Mouse (Mus musculus) small intestine, adult 2 months (tissue): ENCODE measurements around the gene Kctd3. TPM values are rescaled to one million over a fixed set of nuclear protein-coding genes. Genes with fewer than 3 reads are reported as not detected.

Experiments used
- H3K27ac ChIP-seq: fragments of 200-500 bp; 2 replicates; pipeline ENCODE4 v1.5.1; 2012; ENCODE audit warnings: low read depth, low read length, control low read depth, inconsistent platforms; ENCODE audit not compliant: insufficient read depth
- H3K27me3 ChIP-seq: fragments of 200-500 bp; 2 replicates; pipeline ENCODE4 v1.6.1; 2012; ENCODE audit warnings: mild to moderate bottlenecking, moderate library complexity, low read length, inconsistent platforms; ENCODE audit not compliant: control insufficient read depth, insufficient read depth
- H3K36me3 ChIP-seq: fragments of 200-500 bp; 2 replicates; pipeline ENCODE4 v1.6.1; 2012; ENCODE audit warnings: mild to moderate bottlenecking, low read length, control low read depth, inconsistent platforms; ENCODE audit not compliant: control insufficient read depth, insufficient read depth
- H3K4me1 ChIP-seq: fragments of 200-500 bp; 2 replicates; pipeline ENCODE4 v1.6.1; 2012; ENCODE audit warnings: low read length, inconsistent platforms, mixed read lengths; ENCODE audit not compliant: control insufficient read depth, insufficient read depth, insufficient read length
- H3K4me3 ChIP-seq: fragments of 200-500 bp; 2 replicates; pipeline ENCODE4 v1.5.1; 2012; ENCODE audit warnings: low read depth, mild to moderate bottlenecking, control low read depth, inconsistent platforms, low read length, moderate library complexity
- CTCF ChIP-seq: fragments of 200-500 bp; IDR thresholded peaks from 2 replicates; pipeline ENCODE4 v1.5.1; 2012; ENCODE audit warnings: low read depth, mild to moderate bottlenecking, control low read depth, inconsistent platforms, low read length, moderate library complexity, mixed read lengths; ENCODE audit not compliant: insufficient replicate concordance, insufficient read length; ENCODE audit errors: extremely low read depth
- POLR2A ChIP-seq: fragments of 200-500 bp; IDR thresholded peaks from 2 replicates; pipeline ENCODE4 v1.6.1; 2012; ENCODE audit warnings: low read depth, mild to moderate bottlenecking, control low read depth, inconsistent platforms, low read length, moderate library complexity
- WGBS: fragments of 180-500 bp; shearing (Covaris S2); methylation state at CpG from one replicate; pipeline ENCODE4 v1.1.7; 2018; 5-methylcytosine and 5-hydroxymethylcytosine counted together
- polyA plus RNA-seq: library from polyadenylated mRNA; depleted of rRNA; stranded (reverse); fragments of >200 nt; gene quantifications from 2 replicates; pipeline ENCODE4 v1.2.3, GENCODE M21; 2012

The Kctd3 gene
- polyA plus RNA-seq, 1 experiment, result 30.6 TPM

- H3K27me3 ChIP-seq, result no peaks in the 10 kb centered on the region
- no peak overlapping the region for H3K4me3 ChIP-seq
- WGBS, result 23% methylated on average over 4 of the region's 4 CpGs
- H3K36me3 ChIP-seq, result peaks cover 58% of the 10 kb centered on the region
- TF ChIP-seq CTCF (peak; percentile 38; the same call in 1 of the 2 replicates), POLR2A (no peak)
- H3K27ac ChIP-seq, result no peak overlapping the region
- H3K4me1 ChIP-seq, result no peaks in the 10 kb centered on the region
Measured at GRCm38 (mm10) chr1:188993218-188993617, 14.4 kb downstream of the Kctd3 start.

- Histone ChIP-seq H3K4me1 (no peaks in the 10 kb centered on the region), H3K27me3 (no peaks in the 10 kb centered on the region), H3K36me3 (peaks cover 53% of the 10 kb centered on the region), H3K27ac (no peak overlapping the region), H3K4me3 (no peak overlapping the region)
- TF ChIP-seq CTCF (peak; percentile 78; the same call in 1 of the 2 replicates), POLR2A (no peak)
- WGBS, result 18% methylated on average over 3 of the region's 3 CpGs
Measured at GRCm38 (mm10) chr1:188980050-188980449, 27.6 kb downstream of the Kctd3 start.

DNA sequence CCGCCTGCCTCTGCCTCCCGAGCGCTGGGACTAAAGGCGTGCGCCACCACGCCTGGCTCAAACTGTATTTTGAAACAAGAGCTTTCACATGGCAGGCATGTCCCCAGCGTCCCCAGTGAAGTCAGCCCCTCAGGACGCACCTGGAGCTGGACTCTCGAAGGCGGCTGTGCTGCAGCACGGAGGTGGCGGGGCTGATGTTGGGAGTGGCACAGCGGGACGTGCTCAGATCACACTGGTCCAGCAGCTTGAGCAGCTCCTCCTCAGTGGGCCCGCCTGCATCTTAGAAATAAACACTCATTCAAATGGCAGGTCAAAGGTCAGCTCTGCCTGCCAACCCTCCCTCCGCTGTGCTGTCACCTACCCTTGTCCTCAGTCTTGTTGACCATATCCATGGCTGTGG, 33.7 kb downstream of the Kctd3 start:
- Histone ChIP-seq H3K27me3 (no peaks in the 10 kb centered on the region), H3K4me3 (no peak overlapping the region), H3K27ac (no peak overlapping the region), H3K36me3 (peaks cover 71% of the 10 kb centered on the region), H3K4me1 (no peaks in the 10 kb centered on the region)
- TF ChIP-seq CTCF (no peak), POLR2A (no peak)
- 87% methylated on average over 16 of the region's 16 CpGs for WGBS

GRCm38 (mm10) chr1:188973078-188973477, 34.6 kb downstream of the Kctd3 start:
- H3K27ac ChIP-seq, result no peak overlapping the region
- no peaks in the 10 kb centered on the region for H3K4me1 ChIP-seq
- WGBS, result 96% methylated on average over 6 of the region's 6 CpGs
- H3K27me3 ChIP-seq, result no peaks in the 10 kb centered on the region
- TF ChIP-seq CTCF (no peak), POLR2A (no peak)
- no peak overlapping the region for H3K4me3 ChIP-seq
- peaks cover 67% of the 10 kb centered on the region for H3K36me3 ChIP-seq

DNA sequence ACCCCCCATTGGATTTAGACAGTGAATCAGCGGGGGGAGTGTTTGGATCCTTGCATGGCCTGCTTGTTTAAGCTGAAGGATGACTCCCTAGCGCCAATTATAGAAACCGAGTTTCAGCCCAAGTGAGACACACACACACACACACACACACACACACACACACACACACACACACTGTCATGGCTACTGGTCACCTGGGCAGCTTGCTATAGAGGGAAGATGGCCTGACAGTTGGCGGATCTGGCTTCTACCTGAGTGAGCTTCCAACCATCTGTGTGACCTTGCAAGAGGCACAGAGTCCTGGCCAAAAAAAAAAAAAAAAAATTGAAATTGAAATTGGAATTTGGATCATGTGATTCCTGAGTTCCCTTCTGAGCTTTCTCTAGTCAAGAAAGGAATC, 55.1 kb downstream of the Kctd3 start:
- no peak overlapping the region for H3K4me3 ChIP-seq
- no peaks in the 10 kb centered on the region for H3K27me3 ChIP-seq
- no peaks in the 10 kb centered on the region for H3K4me1 ChIP-seq
- no peak overlapping the region for H3K27ac ChIP-seq
- TF ChIP-seq CTCF, result no peak
- TF ChIP-seq POLR2A, result no peak
- H3K36me3 ChIP-seq, result no peaks in the 10 kb centered on the region
- WGBS, result 87% methylated on average over 4 of the region's 4 CpGs

DNA sequence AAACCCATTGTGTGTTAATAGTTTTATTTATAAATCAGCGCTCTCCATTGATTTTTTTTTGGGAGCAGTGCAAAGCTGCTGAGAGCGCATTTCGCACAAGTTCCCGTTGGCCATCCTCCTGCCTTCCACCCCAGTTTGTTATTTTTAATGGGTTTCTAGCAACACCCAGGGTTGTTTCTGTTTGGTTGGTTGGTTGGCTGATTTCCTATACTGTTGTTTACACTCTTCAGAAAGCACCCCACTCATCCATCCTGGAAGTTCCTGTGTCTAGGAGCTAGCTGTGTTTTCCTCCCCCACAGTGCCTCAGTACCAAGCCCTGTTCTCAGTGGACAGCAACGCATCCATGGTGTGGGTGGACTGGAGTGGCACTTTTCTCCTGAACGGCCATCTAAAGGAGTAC, 56.5 kb downstream of the Kctd3 start:
- Histone ChIP-seq H3K36me3 (no peaks in the 10 kb centered on the region), H3K27me3 (no peaks in the 10 kb centered on the region), H3K4me1 (no peaks in the 10 kb centered on the region), H3K27ac (no peak overlapping the region), H3K4me3 (no peak overlapping the region)
- no peak for TF ChIP-seq POLR2A
- TF ChIP-seq CTCF, result no peak
- WGBS, result 74% methylated on average over 6 of the region's 6 CpGs

DNA sequence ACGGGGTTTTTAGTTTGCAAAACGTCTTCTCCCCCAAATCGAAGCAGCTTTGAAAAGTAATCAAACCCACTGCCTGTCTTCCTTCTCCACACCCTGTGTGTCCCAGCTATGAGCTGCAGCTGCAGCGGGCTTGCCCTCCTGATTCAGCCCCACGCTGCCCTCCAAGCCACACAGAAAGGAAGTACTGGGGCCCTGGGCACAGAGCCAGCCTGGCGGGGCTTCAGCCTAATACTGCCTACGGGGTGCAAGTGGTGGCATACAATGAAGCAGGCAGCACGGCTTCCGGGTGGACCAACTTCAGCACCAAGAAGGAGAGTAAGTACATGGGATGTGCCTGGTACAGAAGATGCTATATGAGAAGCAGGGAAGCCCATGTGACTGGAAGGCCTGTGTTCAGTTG, 59.4 kb downstream of the Kctd3 start:
- no peak overlapping the region for H3K4me3 ChIP-seq
- H3K27me3 ChIP-seq, result no peaks in the 10 kb centered on the region
- TF ChIP-seq CTCF, result no peak
- no peak for TF ChIP-seq POLR2A
- no peak overlapping the region for H3K27ac ChIP-seq
- 45% methylated on average over 9 of the region's 9 CpGs for WGBS
- no peaks in the 10 kb centered on the region for H3K36me3 ChIP-seq
- H3K4me1 ChIP-seq, result no peaks in the 10 kb centered on the region

DNA sequence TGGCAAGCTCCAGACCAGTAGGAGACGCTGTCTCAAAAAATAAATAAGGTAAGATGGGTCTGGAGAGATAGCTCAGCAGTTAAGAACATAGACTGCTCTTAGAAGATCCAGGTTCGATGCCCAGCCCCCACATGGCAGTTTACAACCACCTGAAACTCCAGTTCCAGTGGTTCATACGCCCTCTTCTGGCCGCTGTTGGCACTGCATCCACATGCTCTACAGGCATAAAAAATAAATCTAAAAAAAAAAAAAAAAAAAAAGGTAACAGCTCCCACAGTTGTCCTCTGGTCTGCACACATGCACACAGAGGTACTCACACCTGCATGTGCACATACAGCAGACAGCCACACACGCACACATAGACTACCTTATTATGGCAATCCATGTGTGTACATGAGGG, 59.8 kb downstream of the Kctd3 start:
- H3K4me3 ChIP-seq, result no peak overlapping the region
- no peaks in the 10 kb centered on the region for H3K36me3 ChIP-seq
- 62% methylated on average over 5 of the region's 5 CpGs for WGBS
- H3K27me3 ChIP-seq, result no peaks in the 10 kb centered on the region
- TF ChIP-seq POLR2A (no peak), CTCF (peak; percentile 33; the same call in 1 of the 2 replicates)
- H3K4me1 ChIP-seq, result no peaks in the 10 kb centered on the region
- H3K27ac ChIP-seq, result no peak overlapping the region
